Mouse (Mus musculus): ENCODE results near the gene Tnfrsf13c. TPM values are rescaled to one million over a fixed set of nuclear protein-coding genes. Genes with fewer than 3 reads are reported as not detected.

Tnfrsf13c gene
- polyA plus RNA-seq, 1 experiment, result not detected

- no peaks in the 10 kb centered on the region for H3K9me3 ChIP-seq
Measured at GRCm38 (mm10) chr15:82217980-82218379, 6.2 kb downstream of the Tnfrsf13c start.

GRCm38 (mm10) chr15:82217039-82217438 is 7.1 kb downstream of the Tnfrsf13c start:
- H3K9me3 ChIP-seq, result no peaks in the 10 kb centered on the region

More at GRCm38 (mm10) chr15:82217980-82218379, 6.2 kb downstream of the Tnfrsf13c start:
- peaks cover 20% of the 10 kb centered on the region for H3K4me1 ChIP-seq
- H3K36me3 ChIP-seq (replicated peaks; ENCODE audit: low read length), result no peaks in the 10 kb centered on the region
- no peak overlapping the region for H3K4me3 ChIP-seq (replicated peaks)
- H3K27me3 ChIP-seq (replicated peaks), result peaks cover 72% of the 10 kb centered on the region
- TF ChIP-seq FLI1 (IDR thresholded peaks at IDR 0.05; ENCODE audit: low read length), result no peak
- TF ChIP-seq GATA1 (IDR thresholded peaks at IDR 0.05; ENCODE audit: borderline replicate concordance, low read length), result no peak

DNA sequence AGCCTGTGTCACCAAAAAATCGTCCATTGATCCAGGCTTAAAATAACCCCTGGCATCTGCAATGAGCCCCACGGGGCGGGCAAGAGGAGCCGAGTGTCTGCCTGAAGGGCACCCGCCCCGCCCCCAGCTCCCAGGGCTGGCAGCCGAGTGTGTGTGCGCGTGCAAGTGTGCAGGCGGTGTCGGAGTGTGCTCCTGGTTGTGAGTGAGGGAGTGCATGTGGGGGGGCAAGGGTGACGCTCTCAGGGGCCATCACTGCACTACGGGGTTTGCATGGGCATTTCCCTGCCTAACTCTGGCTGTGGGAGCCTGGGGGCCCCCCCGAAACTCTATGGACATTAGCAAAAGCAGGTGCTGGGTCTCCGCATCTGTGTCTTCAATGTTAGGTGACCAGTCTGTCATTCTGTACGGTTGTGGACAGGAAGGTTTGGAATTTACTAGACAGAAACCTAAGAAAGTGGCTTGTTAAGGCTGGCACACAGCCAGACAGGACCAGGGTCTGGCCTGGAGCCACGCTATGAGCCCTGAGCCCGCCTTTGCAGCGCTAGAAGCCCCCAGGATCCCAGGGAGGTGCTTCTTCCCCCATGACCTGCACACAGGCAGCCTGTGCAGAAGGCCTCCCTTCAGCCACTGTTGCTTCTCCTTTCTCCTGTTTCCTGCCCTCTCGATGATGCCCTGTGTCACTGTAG is 7.9 kb downstream of the Tnfrsf13c start:
- TF ChIP-seq GATA1 (IDR thresholded peaks at IDR 0.05; ENCODE audit: borderline replicate concordance, low read length), result no peak
- TF ChIP-seq FLI1 (IDR thresholded peaks at IDR 0.05; ENCODE audit: low read length), result no peak
- no peaks in the 10 kb centered on the region for H3K36me3 ChIP-seq (replicated peaks; ENCODE audit: low read length)
- H3K4me1 ChIP-seq, result peaks cover 35% of the 10 kb centered on the region
- no peaks in the 10 kb centered on the region for H3K9me3 ChIP-seq
- H3K27me3 ChIP-seq (replicated peaks), result peaks cover 80% of the 10 kb centered on the region
- H3K4me3 ChIP-seq (replicated peaks), result no peak overlapping the region

More at GRCm38 (mm10) chr15:82217039-82217438, 7.1 kb downstream of the Tnfrsf13c start:
- H3K4me3 ChIP-seq (replicated peaks), result no peak overlapping the region
- peaks cover 76% of the 10 kb centered on the region for H3K27me3 ChIP-seq (replicated peaks)
- H3K36me3 ChIP-seq (replicated peaks; ENCODE audit: low read length), result no peaks in the 10 kb centered on the region
- TF ChIP-seq FLI1 (IDR thresholded peaks at IDR 0.05; ENCODE audit: low read length) (no peak), GATA1 (IDR thresholded peaks at IDR 0.05; ENCODE audit: borderline replicate concordance, low read length) (no peak)
- H3K4me1 ChIP-seq, result peaks cover 28% of the 10 kb centered on the region

DNA sequence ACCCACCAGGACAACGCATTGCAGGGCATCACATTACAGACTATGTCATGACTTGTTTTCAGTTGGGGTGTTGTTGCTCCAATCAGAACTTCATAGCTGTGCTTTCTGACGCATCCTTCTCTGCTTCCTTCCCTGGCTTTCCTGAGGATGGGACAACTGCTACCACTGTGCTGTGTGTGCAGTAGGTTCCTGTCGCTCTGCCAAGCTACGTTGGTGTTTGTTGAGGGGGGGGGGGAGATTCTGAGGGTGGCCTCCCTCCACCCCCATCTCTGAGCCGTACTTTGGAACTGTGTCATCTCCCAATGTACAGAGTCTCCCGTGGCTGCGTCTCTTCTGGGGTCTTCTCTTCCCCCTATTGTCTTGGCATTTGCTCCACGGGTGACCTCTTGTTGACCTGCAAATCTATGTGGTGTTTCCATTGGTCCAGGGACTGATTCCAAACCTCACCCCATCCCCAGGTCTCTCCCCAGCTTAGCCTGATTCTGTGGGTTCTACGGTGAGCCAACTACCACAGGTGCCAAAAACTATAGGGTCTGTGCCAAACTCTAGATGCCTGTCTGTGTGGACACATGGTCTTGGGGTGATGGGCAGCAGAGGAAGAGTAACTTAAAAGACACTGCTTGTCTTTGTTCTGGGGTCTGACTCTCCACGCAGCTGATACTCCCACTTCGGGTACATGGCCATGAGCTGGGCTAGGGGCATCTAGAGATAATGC is 8.7 kb downstream of the Tnfrsf13c start:
- no peaks in the 10 kb centered on the region for H3K9me3 ChIP-seq
- H3K4me3 ChIP-seq (replicated peaks), result no peak overlapping the region
- H3K36me3 ChIP-seq (replicated peaks; ENCODE audit: low read length), result no peaks in the 10 kb centered on the region
- peaks cover 79% of the 10 kb centered on the region for H3K27me3 ChIP-seq (replicated peaks)
- no peak for TF ChIP-seq FLI1 (IDR thresholded peaks at IDR 0.05; ENCODE audit: low read length)
- no peak for TF ChIP-seq GATA1 (IDR thresholded peaks at IDR 0.05; ENCODE audit: borderline replicate concordance, low read length)
- peaks cover 43% of the 10 kb centered on the region for H3K4me1 ChIP-seq

GRCm38 (mm10) chr15:82213222-82213621 is 10.9 kb downstream of the Tnfrsf13c start:
- TF ChIP-seq FLI1 (IDR thresholded peaks at IDR 0.05; ENCODE audit: low read length), result no peak
- TF ChIP-seq GATA1 (IDR thresholded peaks at IDR 0.05; ENCODE audit: borderline replicate concordance, low read length), result no peak
- Histone ChIP-seq H3K36me3 (replicated peaks; ENCODE audit: low read length) (peaks cover 11% of the 10 kb centered on the region), H3K4me3 (replicated peaks) (no peak overlapping the region), H3K9me3 (no peaks in the 10 kb centered on the region), H3K27me3 (replicated peaks) (peaks cover 82% of the 10 kb centered on the region), H3K4me1 (peaks cover 33% of the 10 kb centered on the region)

- H3K4me3 ChIP-seq (replicated peaks), result peak within 1 kb of the TSS; percentile 88
- no peaks in the 10 kb centered on the region for H3K9me3 ChIP-seq
- peaks cover 78% of the 10 kb centered on the region for H3K27me3 ChIP-seq (replicated peaks)
- TF ChIP-seq GATA1 (IDR thresholded peaks at IDR 0.05; ENCODE audit: borderline replicate concordance, low read length) (no peak), FLI1 (IDR thresholded peaks at IDR 0.05; ENCODE audit: low read length) (no peak)
- H3K4me1 ChIP-seq, result peaks cover 33% of the 10 kb centered on the region
- peaks cover 16% of the 10 kb centered on the region for H3K36me3 ChIP-seq (replicated peaks; ENCODE audit: low read length)
Measured at GRCm38 (mm10) chr15:82212752-82213063, 11.5 kb downstream of the Tnfrsf13c start, which contains the start of gene Shisa8. Gene Shisa8, minus strand, starts transcription at chr15:82212815.

GRCm38 (mm10) chr15:82211911-82212751 is 12.0 kb downstream of the Tnfrsf13c start:
- H3K27me3 ChIP-seq (replicated peaks), result peaks cover 76% of the 10 kb centered on the region
- peaks cover 30% of the 10 kb centered on the region for H3K4me1 ChIP-seq
- peak overlapping the region; percentile 88 for H3K4me3 ChIP-seq (replicated peaks)
- TF ChIP-seq GATA1 (IDR thresholded peaks at IDR 0.05; ENCODE audit: borderline replicate concordance, low read length), result no peak
- TF ChIP-seq FLI1 (IDR thresholded peaks at IDR 0.05; ENCODE audit: low read length), result no peak
- no peaks in the 10 kb centered on the region for H3K9me3 ChIP-seq
- peaks cover 22% of the 10 kb centered on the region for H3K36me3 ChIP-seq (replicated peaks; ENCODE audit: low read length)

GRCm38 (mm10) chr15:82211281-82211680 is 12.9 kb downstream of the Tnfrsf13c start:
- H3K9me3 ChIP-seq, result no peaks in the 10 kb centered on the region
- peaks cover 67% of the 10 kb centered on the region for H3K27me3 ChIP-seq (replicated peaks)
- H3K4me3 ChIP-seq (replicated peaks), result peak overlapping the region; percentile 44
- TF ChIP-seq FLI1 (IDR thresholded peaks at IDR 0.05; ENCODE audit: low read length) (no peak), GATA1 (IDR thresholded peaks at IDR 0.05; ENCODE audit: borderline replicate concordance, low read length) (no peak)
- H3K36me3 ChIP-seq (replicated peaks; ENCODE audit: low read length), result peaks cover 30% of the 10 kb centered on the region
- peaks cover 27% of the 10 kb centered on the region for H3K4me1 ChIP-seq

DNA sequence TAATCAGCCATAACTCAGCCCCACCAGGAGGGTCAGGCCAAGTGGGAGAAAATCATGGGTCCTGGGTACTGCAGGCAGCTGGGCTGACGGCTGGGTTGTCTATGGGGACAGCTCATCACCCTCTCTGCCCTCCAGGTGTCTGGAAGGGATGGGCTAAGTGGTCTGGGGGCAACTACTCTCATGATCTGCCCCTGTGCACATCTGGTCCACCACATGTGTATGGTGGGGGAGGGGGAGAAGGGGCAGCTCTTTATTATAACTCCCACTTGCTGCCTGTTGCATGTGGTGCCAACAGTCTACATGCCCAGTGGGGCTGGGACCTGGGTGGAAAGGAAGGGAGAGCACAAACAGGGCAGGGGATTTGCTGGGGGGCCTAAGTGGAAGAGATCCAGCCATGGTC is 13.4 kb downstream of the Tnfrsf13c start:
- H3K36me3 ChIP-seq (replicated peaks; ENCODE audit: low read length), result peaks cover 35% of the 10 kb centered on the region
- no peak overlapping the region for H3K4me3 ChIP-seq (replicated peaks)
- peaks cover 63% of the 10 kb centered on the region for H3K27me3 ChIP-seq (replicated peaks)
- no peaks in the 10 kb centered on the region for H3K9me3 ChIP-seq
- TF ChIP-seq FLI1 (IDR thresholded peaks at IDR 0.05; ENCODE audit: low read length), result no peak
- no peak for TF ChIP-seq GATA1 (IDR thresholded peaks at IDR 0.05; ENCODE audit: borderline replicate concordance, low read length)
- peaks cover 27% of the 10 kb centered on the region for H3K4me1 ChIP-seq

All from megakaryocyte, embryonic 14.5 days (primary cell).